Mouse (Mus musculus) spleen, adult 2 months (tissue): ENCODE measurements around the gene Foxf2.

Experiments
- CTCF ChIP-seq: fragments of 200-500 bp; IDR thresholded peaks from 2 replicates; pipeline ENCODE4 v1.5.1; 2011; ENCODE audit warnings: mild to moderate bottlenecking, inconsistent platforms; ENCODE audit not compliant: insufficient read depth, insufficient read length, insufficient replicate concordance; ENCODE audit errors: extremely low read depth
- POLR2A ChIP-seq: fragments of 200-500 bp; IDR thresholded peaks from 2 replicates; pipeline ENCODE4 v1.6.1; 2011; ENCODE audit warnings: low read depth, low read length, inconsistent platforms

GRCm38 (mm10) chr13:31632450-31632849 lies 6.8 kb downstream of the Foxf2 start:
- TF ChIP-seq CTCF (peak; percentile 53; the same call in 1 of the 2 replicates), POLR2A (no peak)
